Mouse (Mus musculus) forebrain, embryonic 12.5 days (tissue): ENCODE data around the gene 4921501E09Rik. TPM values are rescaled to one million over a fixed set of nuclear protein-coding genes. Genes with fewer than 3 reads are reported as not detected.

Experiments used
- polyA plus RNA-seq: library from polyadenylated mRNA; unstranded; fragments of >200 nt; fragmentation: Nextera tagmentation; extraction: Ambion mirVana; gene quantifications from 2 replicates; pipeline ENCODE4 v1.2.1, GENCODE M21; 2016

4921501E09Rik gene
- polyA plus RNA-seq, 1 experiment from 2014 or later: not detected

Other genes with a start within 250 kb of the 4921501E09Rik start
- 17.9 and 18.3 TPM in 2 replicates for gene Zfp799, start 237.8 kb downstream of the 4921501E09Rik start, polyA plus RNA-seq
- 7.7 and 10.3 TPM in 2 replicates for gene Zfp870, start 176.4 kb downstream of the 4921501E09Rik start, polyA plus RNA-seq
- gene Cyp4f14, start 150.7 kb downstream of the 4921501E09Rik start, polyA plus RNA-seq: not detected in 2 replicates
- gene Cyp4f13, start 120.7 kb downstream of the 4921501E09Rik start, polyA plus RNA-seq: 4.3 and 7.0 TPM in 2 replicates
- 11.2 and 11.3 TPM in 2 replicates for gene Zfp472, start 102.2 kb downstream of the 4921501E09Rik start, polyA plus RNA-seq
- gene Zfp952, start 74.9 kb downstream of the 4921501E09Rik start, polyA plus RNA-seq: 16.6 and 18.2 TPM in 2 replicates
- 21.7 and 23.6 TPM in 2 replicates for gene Zfp763, start 34.7 kb downstream of the 4921501E09Rik start, polyA plus RNA-seq
- gene Zfp563, start 21.3 kb upstream of the 4921501E09Rik start, polyA plus RNA-seq: 12.2 and 12.5 TPM in 2 replicates
- 0.10 TPM in 1 of 2 replicates, not detected in the other for gene Morc2b, start 71.6 kb upstream of the 4921501E09Rik start, polyA plus RNA-seq
- gene Olfr55, start 100.4 kb upstream of the 4921501E09Rik start, polyA plus RNA-seq: not detected in 2 replicates
- not detected in 2 replicates for gene Olfr239, start 123.2 kb upstream of the 4921501E09Rik start, polyA plus RNA-seq
- not detected in 2 replicates for gene Olfr1564, start 153.6 kb upstream of the 4921501E09Rik start, polyA plus RNA-seq
- 20.4 and 21.0 TPM in 2 replicates for gene Zfp955a, start 187.1 kb upstream of the 4921501E09Rik start, polyA plus RNA-seq
- gene Olfr63, start 196.6 kb upstream of the 4921501E09Rik start, polyA plus RNA-seq: 0.03 and 0.05 TPM in 2 replicates
- 13.6 and 13.7 TPM in 2 replicates for gene Zfp955b, start 221.5 kb upstream of the 4921501E09Rik start, polyA plus RNA-seq